ENCODE assay signal across 10 mouse cellular contexts in the genomic region with DNA sequence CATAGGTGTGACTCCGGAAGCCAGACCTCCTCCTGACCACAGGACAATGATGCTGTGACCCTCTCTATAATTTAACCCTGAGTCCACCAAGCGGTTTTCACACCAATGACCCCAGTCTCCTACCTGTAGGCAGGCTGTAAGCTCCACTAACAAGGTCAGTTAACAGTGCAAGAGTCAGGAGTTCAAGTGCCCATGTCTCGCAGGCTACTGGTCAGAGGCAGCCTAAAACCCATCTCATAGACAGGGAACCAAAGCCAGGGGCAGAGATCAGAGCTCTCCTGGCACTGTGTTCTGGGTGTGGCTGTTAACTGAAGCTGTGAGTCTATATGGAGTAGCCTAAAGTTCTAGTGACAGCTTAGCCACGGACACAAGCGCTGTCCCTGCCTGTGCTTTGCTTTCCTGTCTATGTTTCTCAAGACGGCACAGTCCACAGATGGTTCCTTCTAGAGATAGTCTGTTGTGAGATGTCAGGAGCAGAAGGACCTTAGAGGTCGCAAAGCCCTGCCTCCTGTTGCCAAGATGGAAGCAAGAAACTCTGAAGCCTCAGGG. TPM values are rescaled to one million over a fixed set of nuclear protein-coding genes. Genes with fewer than 3 reads are reported as not detected.
DNase-seq lines count a peak whose midpoint lies in the region; ATAC-seq lines count a peak whose summit lies in the region.
"Had no signal": no experiment of that assay in that cellular context is flagged by ENCODE, and none has a peak within 500 bp of the region (broad histone marks: within the 10 kb centered on the region; RNA-seq: fewer than 3 reads in every experiment).

No protein-coding gene starts in this region.

- peak; percentile 35 to 37 for DNase-seq in heart, adult 18-20 months
- DNase-seq in heart, postnatal 10 days: no peak
- peak; percentile 43 for DNase-seq in CD4-positive, CD25-positive, alpha-beta regulatory T cell, adult 2 months (ENCODE audit: low read depth, low spot score)
- DNase-seq in ovary, adult 18-20 months (ENCODE audit: low spot score): no peak
- no peak for DNase-seq in right cerebral cortex, postnatal 10 days (ENCODE audit: low spot score in 2 of 2)
- DNase-seq in cerebellum, postnatal 25 days: no peak
- DNase-seq: adrenal gland, postnatal 36 days; cerebellum, adult 18-20 months had no signal

- intact Hi-C loops in heart, postnatal 10 days (cut with DNase I): no loop called here

- ATAC-seq in erythroid progenitor cell, adult 5-6 weeks (replicated peaks; ENCODE audit: low FRiP score, poor library complexity, severe bottlenecking): peak; percentile 10; the same call in 1 of the 2 replicates
- peak; percentile 29 for ATAC-seq in megakaryocyte progenitor cell, adult 5-6 weeks (replicated peaks; ENCODE audit: poor library complexity)

RNA-seq across cellular contexts. Expression of gene Ucp2, which starts 9.3 kb away (rescaled TPM):
- total RNA-seq in heart, adult 18-20 months (2021): 100 to 1,000 TPM; 255 to 377 TPM
- 100 to 1,000 TPM; 835 to 891 TPM for total RNA-seq in heart, postnatal 10 days (2021)
- 753 and 755 TPM in 2 replicates for total RNA-seq in erythroid progenitor cell, adult 5-6 weeks (2015; ENCODE audit: low replicate concordance)
- 595 and 716 TPM in 2 replicates for total RNA-seq in erythroid progenitor cell, adult 5-6 weeks (2017; ENCODE audit: low replicate concordance)
- 208 and 232 TPM in 2 replicates for total RNA-seq in megakaryocyte progenitor cell, adult 5-6 weeks (2015)
- total RNA-seq in megakaryocyte progenitor cell, adult 5-6 weeks (2017): 90.4 and 97.3 TPM in 2 replicates

RNA-seq across cellular contexts. Expression of gene Dnajb13, which starts 12.3 kb away (rescaled TPM):
- total RNA-seq in heart, adult 18-20 months (2021): under 1 TPM in 1 of 2 experiments, not detected in 1; 0.18 TPM
- total RNA-seq in heart, postnatal 10 days (2021): not detected
- total RNA-seq in erythroid progenitor cell, adult 5-6 weeks (2015; ENCODE audit: low replicate concordance): 2.9 TPM in 1 of 2 replicates, not detected in the other
- 1.1 and 5.6 TPM in 2 replicates for total RNA-seq in erythroid progenitor cell, adult 5-6 weeks (2017; ENCODE audit: low replicate concordance)
- not detected in 2 replicates for total RNA-seq in megakaryocyte progenitor cell, adult 5-6 weeks (2015)
- total RNA-seq in megakaryocyte progenitor cell, adult 5-6 weeks (2017): 0.17 TPM in 1 of 2 replicates, not detected in the other

RNA-seq across cellular contexts. Expression of gene Ucp3, which starts 29.7 kb away (rescaled TPM):
- total RNA-seq in heart, adult 18-20 months (2021): 10 to 100 TPM; 15.7 to 43.8 TPM
- 100 to 1,000 TPM in 1 of 2 experiments, 10 to 100 TPM in 1; 62.7 to 107 TPM for total RNA-seq in heart, postnatal 10 days (2021)
- total RNA-seq in erythroid progenitor cell, adult 5-6 weeks (2015; ENCODE audit: low replicate concordance): not detected in 2 replicates
- 1.0 TPM in 1 of 2 replicates, not detected in the other for total RNA-seq in erythroid progenitor cell, adult 5-6 weeks (2017; ENCODE audit: low replicate concordance)
- 0.15 TPM in 1 of 2 replicates, not detected in the other for total RNA-seq in megakaryocyte progenitor cell, adult 5-6 weeks (2015)
- total RNA-seq in megakaryocyte progenitor cell, adult 5-6 weeks (2017): not detected in 2 replicates

RNA-seq across cellular contexts. Expression of gene Coa4, which starts 34.4 kb away (rescaled TPM):
- total RNA-seq in heart, adult 18-20 months (2021): 10 to 100 TPM; 16.2 to 17.6 TPM
- total RNA-seq in heart, postnatal 10 days (2021): 10 to 100 TPM in 1 of 2 experiments, 1 to 10 TPM in 1; 8.4 to 15.3 TPM
- 4.2 and 20.9 TPM in 2 replicates for total RNA-seq in erythroid progenitor cell, adult 5-6 weeks (2015; ENCODE audit: low replicate concordance)
- 3.9 and 6.8 TPM in 2 replicates for total RNA-seq in erythroid progenitor cell, adult 5-6 weeks (2017; ENCODE audit: low replicate concordance)
- total RNA-seq in megakaryocyte progenitor cell, adult 5-6 weeks (2015): 10.7 and 21.3 TPM in 2 replicates
- total RNA-seq in megakaryocyte progenitor cell, adult 5-6 weeks (2017): 11.6 and 13.0 TPM in 2 replicates

Comparison
In these comparisons a context has a peak if more than half of its experiments do, and no peak if none do; other contexts are left out.
1. DNase-seq: peak in heart, adult 18-20 months (2 of 2) and CD4-positive, CD25-positive, alpha-beta regulatory T cell, adult 2 months (single experiment); none in heart, postnatal 10 days (0 of 2), ovary, adult 18-20 months (single experiment), right cerebral cortex, postnatal 10 days (0 of 2) and cerebellum, postnatal 25 days (0 of 2).
2. RNA of gene Ucp3, which starts 29.7 kb away (total RNA-seq): 62.7 to 107 TPM in heart, postnatal 10 days and 15.7 to 43.8 TPM in heart, adult 18-20 months; 1.0 TPM in erythroid progenitor cell, adult 5-6 weeks and 0.15 TPM in megakaryocyte progenitor cell, adult 5-6 weeks; every median in the first group is over 4 times any median in the second.